Comparison of ENCODE assay signal across 8 mouse cellular contexts in genomic region chr10:127661915-127662663, GRCm38 (mm10). TPM values are rescaled to one million over a fixed set of nuclear protein-coding genes. Genes with fewer than 3 reads are reported as not detected.
DNase-seq lines count a peak whose midpoint lies in the region; ATAC-seq and TF ChIP-seq lines count a peak whose summit lies in the region.

No protein-coding gene starts in this region.

- H3K9me3 ChIP-seq in ES-Bruce4 (replicated peaks; ENCODE audit: control insufficient read depth, insufficient read depth, low read length, poor library complexity, severe bottlenecking): no peaks in the 10 kb centered on the region
- no peaks in the 10 kb centered on the region for H3K9me3 ChIP-seq in embryonic facial prominence, embryonic 12.5 days
- no peaks in the 10 kb centered on the region for H3K9me3 ChIP-seq in heart, embryonic 16.5 days (replicated peaks; ENCODE audit: control insufficient read depth, low read length)

- WGBS in embryonic facial prominence, embryonic 12.5 days: 10% methylated on average over 16 of the region's 16 CpGs
- 2% methylated on average over 16 of the region's 16 CpGs for WGBS in heart, embryonic 16.5 days

- H3K9ac ChIP-seq in ES-Bruce4 (ENCODE audit: low read depth, poor library complexity, severe bottlenecking): peak overlapping the region; percentile 1; the same call in 1 of the 2 replicates
- peak overlapping the region; percentile 37 for H3K9ac ChIP-seq in embryonic facial prominence, embryonic 12.5 days
- H3K9ac ChIP-seq in heart, embryonic 16.5 days (ENCODE audit: low read length): peak overlapping the region; percentile 68

- TF ChIP-seq EP300 in ES-Bruce4 (IDR thresholded peaks at IDR 0.05; ENCODE audit: insufficient read depth, low read depth, low read length): 0 out of 2 replicates have a peak, but pooled peaks have one; percentile 8

- peak overlapping the region; percentile 11; the same call in 1 of the 2 replicates for H3K4me3 ChIP-seq in ES-Bruce4 (ENCODE audit: low read depth, low read length)
- H3K4me3 ChIP-seq in embryonic facial prominence, embryonic 12.5 days: peak overlapping the region; percentile 15
- peak overlapping the region; percentile 44 for H3K4me3 ChIP-seq in heart, embryonic 16.5 days (ENCODE audit: low read length)

- H3K4me1 ChIP-seq in ES-Bruce4 (ENCODE audit: control insufficient read depth, insufficient read depth, low read length): peaks cover 2% of the 10 kb centered on the region
- H3K4me1 ChIP-seq in embryonic facial prominence, embryonic 12.5 days: peaks cover 56% of the 10 kb centered on the region
- peaks cover 48% of the 10 kb centered on the region for H3K4me1 ChIP-seq in heart, embryonic 16.5 days (ENCODE audit: control insufficient read depth, insufficient read depth, low read length)

- H3K4me2 ChIP-seq in embryonic facial prominence, embryonic 12.5 days (replicated peaks): peak overlapping the region; percentile 42
- H3K4me2 ChIP-seq in heart, embryonic 16.5 days (ENCODE audit: low read depth, low read length): peak overlapping the region; percentile 75

- peaks cover 7% of the 10 kb centered on the region for H3K36me3 ChIP-seq in ES-Bruce4 (ENCODE audit: control insufficient read depth, insufficient read depth, low read length, poor library complexity, severe bottlenecking)
- H3K36me3 ChIP-seq in embryonic facial prominence, embryonic 12.5 days: peaks cover 34% of the 10 kb centered on the region
- H3K36me3 ChIP-seq in heart, embryonic 16.5 days (ENCODE audit: control insufficient read depth, insufficient read depth): peaks cover 18% of the 10 kb centered on the region

- no peak for TF ChIP-seq CTCF in ES-Bruce4 (IDR thresholded peaks at IDR 0.05; ENCODE audit: low read depth, low read length)

- peak; percentile 83 to 96 for DNase-seq in adrenal gland, adult (ENCODE audit: inconsistent age in 2 of 2, low spot score in 1 of 2)
- DNase-seq in kidney, postnatal 10 days: peak; percentile 88
- peak; percentile 80 for DNase-seq in lung, postnatal 25 days (ENCODE audit: low spot score)
- peak; percentile 70 for DNase-seq in ovary, postnatal 36 days (ENCODE audit: low spot score)
- DNase-seq in retina, embryonic 14.5 days (ENCODE audit: low spot score): no peak

- no peak overlapping the region for H3K27ac ChIP-seq in ES-Bruce4 (ENCODE audit: insufficient read depth, low read length)
- H3K27ac ChIP-seq in embryonic facial prominence, embryonic 12.5 days: peak overlapping the region; percentile 85
- peak overlapping the region; percentile 89 for H3K27ac ChIP-seq in heart, embryonic 16.5 days (ENCODE audit: low read length)

- TF ChIP-seq POLR2A in ES-Bruce4 (IDR thresholded peaks at IDR 0.05; ENCODE audit: insufficient read depth, low read length): no peak

- H3K27me3 ChIP-seq in ES-Bruce4 (ENCODE audit: control insufficient read depth, insufficient read depth, low read length, poor library complexity, severe bottlenecking): no peaks in the 10 kb centered on the region
- no peaks in the 10 kb centered on the region for H3K27me3 ChIP-seq in embryonic facial prominence, embryonic 12.5 days
- H3K27me3 ChIP-seq in heart, embryonic 16.5 days (ENCODE audit: control insufficient read depth, insufficient read depth, low read length): no peaks in the 10 kb centered on the region

- ATAC-seq in embryonic facial prominence, embryonic 12.5 days (ENCODE audit: insufficient number of reproducible peaks, insufficient read depth, low FRiP score, low TSS enrichment): no peak
- peak; percentile 45 for ATAC-seq in heart, embryonic 16.5 days (replicated peaks; ENCODE audit: extremely low read depth, insufficient read depth, low FRiP score)

RNA-seq across cellular contexts. Expression of gene Nemp1, which starts 4.6 kb away (rescaled TPM):
- polyA plus RNA-seq in ES-Bruce4 (2011; ENCODE audit: insufficient read depth, insufficient read length, low read depth, missing spikeins): 22.0 and 22.3 TPM in 2 replicates
- 9.0 and 11.9 TPM in 2 replicates for polyA plus RNA-seq in embryonic facial prominence, embryonic 12.5 days (2016; fragmentation: Nextera tagmentation; extraction: Ambion mirVana)
- 8.3 and 8.7 TPM in 2 replicates for polyA plus RNA-seq in heart, embryonic 16.5 days (2015; fragmentation: Nextera tagmentation; extraction: Ambion mirVana)

RNA-seq across cellular contexts. Expression of gene Nab2, which starts 6.3 kb away (rescaled TPM):
- polyA plus RNA-seq in ES-Bruce4 (2011; ENCODE audit: insufficient read depth, insufficient read length, low read depth, missing spikeins): 5.5 and 8.1 TPM in 2 replicates
- polyA plus RNA-seq in embryonic facial prominence, embryonic 12.5 days (2016; fragmentation: Nextera tagmentation; extraction: Ambion mirVana): 18.8 and 19.5 TPM in 2 replicates
- 10.9 and 12.7 TPM in 2 replicates for polyA plus RNA-seq in heart, embryonic 16.5 days (2015; fragmentation: Nextera tagmentation; extraction: Ambion mirVana)

RNA-seq across cellular contexts. Expression of gene Stat6, which starts 19.3 kb away (rescaled TPM):
- polyA plus RNA-seq in ES-Bruce4 (2011; ENCODE audit: insufficient read depth, insufficient read length, low read depth, missing spikeins): 28.2 and 32.9 TPM in 2 replicates
- 13.0 and 13.3 TPM in 2 replicates for polyA plus RNA-seq in embryonic facial prominence, embryonic 12.5 days (2016; fragmentation: Nextera tagmentation; extraction: Ambion mirVana)
- 36.1 and 36.7 TPM in 2 replicates for polyA plus RNA-seq in heart, embryonic 16.5 days (2015; fragmentation: Nextera tagmentation; extraction: Ambion mirVana)

RNA-seq across cellular contexts. Expression of gene Lrp1, which starts 41.1 kb away (rescaled TPM):
- 36.3 and 41.3 TPM in 2 replicates for polyA plus RNA-seq in ES-Bruce4 (2011; ENCODE audit: insufficient read depth, insufficient read length, low read depth, missing spikeins)
- polyA plus RNA-seq in embryonic facial prominence, embryonic 12.5 days (2016; fragmentation: Nextera tagmentation; extraction: Ambion mirVana): 115 TPM in 2 replicates
- 33.4 and 34.4 TPM in 2 replicates for polyA plus RNA-seq in heart, embryonic 16.5 days (2015; fragmentation: Nextera tagmentation; extraction: Ambion mirVana)

RNA-seq across cellular contexts. Expression of gene Myo1a, which starts 42.9 kb away (rescaled TPM):
- polyA plus RNA-seq in ES-Bruce4 (2011; ENCODE audit: insufficient read depth, insufficient read length, low read depth, missing spikeins): 0.34 and 0.72 TPM in 2 replicates
- polyA plus RNA-seq in embryonic facial prominence, embryonic 12.5 days (2016; fragmentation: Nextera tagmentation; extraction: Ambion mirVana): 0.20 and 0.58 TPM in 2 replicates
- 0.21 and 1.8 TPM in 2 replicates for polyA plus RNA-seq in heart, embryonic 16.5 days (2015; fragmentation: Nextera tagmentation; extraction: Ambion mirVana)

Comparison
In these comparisons a context has a peak if more than half of its experiments do, and no peak if none do; other contexts are left out.
1. H3K9ac ChIP-seq: peak in every context shown above with its lines; median percentile 68 in heart, embryonic 16.5 days; 37 in embryonic facial prominence, embryonic 12.5 days; 1 in ES-Bruce4.